Mouse (Mus musculus) ovary, postnatal 10 days (tissue): ENCODE data around the gene 4931409K22Rik.
A peak's percentile ranks its signal among the peaks of the same experiment; 100 is the strongest.

Experiments
- DNase-seq: peaks from one replicate; pipeline ENCODE4 v3.0.0; 2022; ENCODE audit warnings: low spot score

The 4931409K22Rik gene

GRCm38 (mm10) chr5:24540387-24541143, 16.0 kb downstream of the 4931409K22Rik start, which contains the start of gene Asb10:
Asb10 (minus strand) TSS chr5:24540978.
- no peak for DNase-seq

GRCm38 (mm10) chr5:24539571-24540296, 16.9 kb downstream of the 4931409K22Rik start:
- no peak for DNase-seq

GRCm38 (mm10) chr5:24537618-24538017, 19.0 kb downstream of the 4931409K22Rik start:
- no peak for DNase-seq

GRCm38 (mm10) chr5:24536511-24536910, 20.1 kb downstream of the 4931409K22Rik start:
- no peak for DNase-seq

- DNase-seq = no peak
Observed at GRCm38 (mm10) chr5:24535731-24536130, 20.9 kb downstream of the 4931409K22Rik start.

- no peak for DNase-seq
Observed at GRCm38 (mm10) chr5:24534292-24534691, 22.3 kb downstream of the 4931409K22Rik start.

GRCm38 (mm10) chr5:24533391-24533790, 23.2 kb downstream of the 4931409K22Rik start:
- DNase-seq = no peak

GRCm38 (mm10) chr5:24530042-24530689, 26.4 kb downstream of the 4931409K22Rik start:
- peak; percentile 92 for DNase-seq

GRCm38 (mm10) chr5:24527780-24528179, 28.8 kb downstream of the 4931409K22Rik start:
- no peak for DNase-seq

- no peak for DNase-seq
Observed at GRCm38 (mm10) chr5:24526889-24527230, 29.7 kb downstream of the 4931409K22Rik start, which contains the start of gene Gbx1. Gbx1 (minus strand) TSS chr5:24527202.

- DNase-seq = no peak
Observed at GRCm38 (mm10) chr5:24526190-24526888, 30.3 kb downstream of the 4931409K22Rik start.

- no peak for DNase-seq
Observed at GRCm38 (mm10) chr5:24525360-24526189, 31.0 kb downstream of the 4931409K22Rik start.

- DNase-seq = no peak
Observed at GRCm38 (mm10) chr5:24524522-24524921, 32.1 kb downstream of the 4931409K22Rik start.

GRCm38 (mm10) chr5:24523806-24524205, 32.8 kb downstream of the 4931409K22Rik start:
- no peak for DNase-seq

GRCm38 (mm10) chr5:24521366-24521765, 35.2 kb downstream of the 4931409K22Rik start:
- DNase-seq = no peak

GRCm38 (mm10) chr5:24512271-24512670, 44.3 kb downstream of the 4931409K22Rik start:
- no peak for DNase-seq

GRCm38 (mm10) chr5:24510635-24511034, 46.0 kb downstream of the 4931409K22Rik start:
- no peak for DNase-seq

GRCm38 (mm10) chr5:24508406-24508805, 48.2 kb downstream of the 4931409K22Rik start:
- DNase-seq = no peak

- DNase-seq = no peak
Observed at GRCm38 (mm10) chr5:24505513-24505912, 51.1 kb downstream of the 4931409K22Rik start.

GRCm38 (mm10) chr5:24502786-24503185, 53.8 kb downstream of the 4931409K22Rik start:
- no peak for DNase-seq

- no peak for DNase-seq
Observed at GRCm38 (mm10) chr5:24500851-24501250, 55.8 kb downstream of the 4931409K22Rik start.
